Mouse (Mus musculus) hindbrain, embryonic 11.5 days (tissue): ENCODE measurements at regions not wholly inside any gene's neighbourhood (a gene's known extent, or its start where the extent isn't known, plus 50 kb on each side); places are given as distances from the start of the nearest gene placed in this dataset.

Experiments
- ATAC-seq: fragments of 200-750 bp; cut with Nextera tagmentation; 2 replicates; pipeline ENCODE4 v1.8.0; 2017; ENCODE audit warnings: mild to moderate bottlenecking, moderate TSS enrichment, moderate library complexity; ENCODE audit not compliant: low FRiP score
- DNase-seq: peaks from one replicate; pipeline ENCODE4 v3.0.0-alpha.2; 2015; ENCODE audit warnings: low spot score
- H3K27ac ChIP-seq: fragments of 300-500 bp; sonication (generic); 2 replicates; pipeline ENCODE4 v1.5.1; 2014; ENCODE audit warnings: mild to moderate bottlenecking, low read depth, low read length
- H3K27me3 ChIP-seq: fragments of 300-500 bp; sonication (generic); 2 replicates; pipeline ENCODE4 v1.6.1; 2014; ENCODE audit warnings: mild to moderate bottlenecking, low read length, moderate library complexity, mixed read lengths; ENCODE audit not compliant: control insufficient read depth, insufficient read depth
- H3K36me3 ChIP-seq: fragments of 300-500 bp; sonication (generic); 2 replicates; pipeline ENCODE4 v1.6.1; 2014; ENCODE audit warnings: mild to moderate bottlenecking, low read length, moderate library complexity, mixed read lengths; ENCODE audit not compliant: control insufficient read depth, insufficient read depth
- H3K4me1 ChIP-seq: fragments of 300-500 bp; sonication (generic); replicated peaks from 2 replicates; pipeline ENCODE4 v1.6.1; 2014; ENCODE audit warnings: low read length, mixed read lengths; ENCODE audit not compliant: control insufficient read depth, insufficient read depth
- H3K4me2 ChIP-seq: fragments of 300-500 bp; sonication (generic); replicated peaks from 2 replicates; pipeline ENCODE4 v1.6.1; 2014; ENCODE audit warnings: mild to moderate bottlenecking, low read depth, low read length
- H3K4me3 ChIP-seq: fragments of 300-500 bp; sonication (generic); 2 replicates; pipeline ENCODE4 v1.5.1; 2014; ENCODE audit warnings: low read depth, low read length
- H3K9ac ChIP-seq: fragments of 300-500 bp; sonication (generic); 2 replicates; pipeline ENCODE4 v1.6.1; 2014; ENCODE audit warnings: low read depth, low read length
- H3K9me3 ChIP-seq: fragments of 300-500 bp; sonication (generic); 2 replicates; pipeline ENCODE4 v1.6.1; 2016; ENCODE audit warnings: low read length; ENCODE audit not compliant: control insufficient read depth
- WGBS: fragments of 180-500 bp; shearing (Covaris S2); extraction: QIAGEN DNeasy Blood & Tissue Kit; methylation state at CpG from one replicate; pipeline ENCODE4 v1.1.7; 2014; 5-methylcytosine and 5-hydroxymethylcytosine counted together

DNA sequence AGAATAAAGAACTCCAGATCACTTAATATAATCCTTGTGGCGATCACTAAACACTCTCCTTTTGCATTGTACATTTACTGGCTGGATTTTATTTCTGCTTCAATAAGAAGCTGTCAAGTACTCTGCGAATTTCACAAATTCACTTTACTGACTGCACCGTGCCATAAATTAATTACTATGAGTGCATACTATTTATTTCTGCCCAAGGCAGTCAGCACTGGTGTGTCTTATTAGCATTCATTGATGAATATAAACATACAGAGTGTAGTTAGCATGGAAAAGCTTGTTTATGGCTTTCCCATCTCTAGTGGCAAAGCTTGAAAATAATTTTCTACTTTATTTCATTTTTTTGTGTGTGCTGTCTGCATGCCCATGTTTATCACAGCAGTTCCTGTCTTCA is 453.3 kb upstream of the Lmcd1 start:
- ATAC-seq, result no peak
- no peak overlapping the region for H3K4me2 ChIP-seq
- no peaks in the 10 kb centered on the region for H3K4me1 ChIP-seq
- H3K36me3 ChIP-seq, result no peaks in the 10 kb centered on the region
- WGBS, result 86% methylated on average over 3 of the region's 3 CpGs
- H3K9ac ChIP-seq, result no peak overlapping the region
- no peaks in the 10 kb centered on the region for H3K27me3 ChIP-seq
- DNase-seq, result no peak
- no peak overlapping the region for H3K4me3 ChIP-seq
- no peak overlapping the region for H3K27ac ChIP-seq
- no peaks in the 10 kb centered on the region for H3K9me3 ChIP-seq

DNA sequence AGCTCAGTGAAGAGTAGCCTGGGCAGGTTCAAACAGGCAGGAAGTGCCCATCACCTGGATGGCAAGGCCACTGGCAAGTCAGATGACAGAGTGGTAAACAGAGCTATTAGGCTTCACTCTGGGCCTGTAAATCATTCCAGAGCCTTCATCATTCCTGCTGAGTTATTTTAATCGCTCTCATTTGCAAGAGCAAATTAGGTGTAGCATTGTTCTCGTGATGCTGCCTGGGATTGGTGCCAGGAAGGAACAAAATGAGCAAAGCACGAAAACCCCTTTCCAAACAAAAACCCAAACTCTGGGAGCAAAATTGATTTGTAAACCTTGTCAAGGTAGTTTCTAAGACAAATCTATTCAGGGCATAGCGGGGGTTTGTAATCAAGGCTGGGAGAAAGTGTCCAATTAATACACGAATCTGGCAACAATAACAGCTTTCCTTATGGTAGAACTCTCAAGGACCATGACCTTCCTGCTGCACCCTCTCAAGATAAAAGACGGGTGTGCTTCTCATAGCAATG is 429.2 kb upstream of the Lmcd1 start:
- no peaks in the 10 kb centered on the region for H3K27me3 ChIP-seq
- no peak overlapping the region for H3K4me2 ChIP-seq
- no peak overlapping the region for H3K4me3 ChIP-seq
- DNase-seq, result no peak
- ATAC-seq, result no peak
- H3K36me3 ChIP-seq, result no peaks in the 10 kb centered on the region
- no peaks in the 10 kb centered on the region for H3K4me1 ChIP-seq
- no peaks in the 10 kb centered on the region for H3K9me3 ChIP-seq
- no peak overlapping the region for H3K9ac ChIP-seq
- 83% methylated on average over 6 of the region's 6 CpGs for WGBS
- no peak overlapping the region for H3K27ac ChIP-seq

DNA sequence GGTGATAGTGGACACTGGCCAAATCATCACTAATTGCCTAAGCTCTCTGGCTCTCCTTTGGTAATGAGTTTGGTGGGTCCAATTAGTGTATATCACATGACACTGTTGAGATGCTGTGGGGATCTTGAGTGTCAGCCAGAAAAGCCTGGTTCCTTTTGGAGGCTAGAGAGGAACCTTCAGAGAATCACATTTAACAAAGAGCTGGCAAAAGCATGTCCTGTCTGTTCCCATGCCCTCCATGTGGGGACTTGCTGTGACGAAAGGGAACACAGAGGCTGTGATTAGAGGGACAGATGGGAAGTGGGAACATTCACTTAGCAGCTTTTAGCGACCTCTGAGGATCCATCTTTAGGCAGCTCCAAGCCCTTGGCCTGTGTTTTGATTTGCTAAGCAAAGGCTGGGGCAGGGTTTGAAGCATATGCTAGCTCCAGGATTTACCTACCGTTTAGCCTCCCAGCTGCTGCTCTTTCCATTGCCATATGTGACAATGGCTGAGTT is 407.4 kb upstream of the Lmcd1 start:
- no peak overlapping the region for H3K4me2 ChIP-seq
- no peaks in the 10 kb centered on the region for H3K36me3 ChIP-seq
- H3K27ac ChIP-seq, result no peak overlapping the region
- no peak overlapping the region for H3K9ac ChIP-seq
- no peaks in the 10 kb centered on the region for H3K4me1 ChIP-seq
- no peaks in the 10 kb centered on the region for H3K9me3 ChIP-seq
- 63% methylated on average over 3 of the region's 3 CpGs for WGBS
- no peak overlapping the region for H3K4me3 ChIP-seq
- ATAC-seq (peak; percentile 17; the same call in 1 of the 2 replicates), DNase-seq (no peak)
- H3K27me3 ChIP-seq, result no peaks in the 10 kb centered on the region

DNA sequence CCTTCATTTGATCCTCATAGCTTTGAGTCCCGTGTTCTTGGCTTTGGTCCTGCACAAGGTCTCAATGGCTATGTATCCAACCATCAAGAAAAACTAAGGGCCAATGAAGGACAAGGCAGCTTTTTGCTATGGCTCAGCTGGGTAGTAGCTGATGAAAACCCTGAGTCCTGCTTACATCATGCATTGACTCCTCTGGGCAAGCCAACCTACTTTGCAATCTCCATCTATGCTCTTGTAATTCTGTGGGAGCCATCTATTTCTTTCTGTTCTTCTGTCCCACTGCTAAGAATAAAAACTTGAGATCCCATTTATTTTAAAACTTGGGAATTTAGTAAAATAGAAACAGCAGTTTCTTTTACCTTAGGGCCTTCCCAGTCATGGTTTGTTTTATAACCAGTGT is 391.0 kb upstream of the Lmcd1 start:
- Histone ChIP-seq H3K27me3 (no peaks in the 10 kb centered on the region), H3K4me1 (no peaks in the 10 kb centered on the region), H3K9me3 (no peaks in the 10 kb centered on the region), H3K36me3 (no peaks in the 10 kb centered on the region), H3K9ac (no peak overlapping the region), H3K4me2 (no peak overlapping the region), H3K4me3 (no peak overlapping the region), H3K27ac (no peak overlapping the region)
- WGBS, result 81% methylated on average over 1 of the region's 1 CpGs
- no peak for ATAC-seq
- no peak for DNase-seq

DNA sequence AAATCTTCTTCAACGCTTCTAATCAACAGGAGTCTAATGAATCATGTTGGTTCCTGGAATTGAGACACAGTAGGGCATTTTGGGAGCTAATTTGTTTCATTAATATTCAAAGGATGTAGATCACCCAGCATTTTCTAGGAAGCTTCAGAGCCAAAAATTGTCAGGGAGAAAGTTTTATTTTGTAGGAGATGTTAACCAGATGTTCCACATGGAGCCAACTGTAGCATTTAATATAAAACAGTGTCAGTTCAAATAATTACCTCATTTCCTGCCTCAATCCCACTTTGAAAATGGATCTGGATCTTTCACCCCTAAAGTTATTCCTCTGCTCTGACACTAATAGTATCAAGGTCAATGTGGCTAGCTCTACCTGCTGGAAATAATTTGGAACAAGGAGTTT is 389.6 kb upstream of the Lmcd1 start:
- no peak for ATAC-seq
- Histone ChIP-seq H3K27ac (no peak overlapping the region), H3K9me3 (no peaks in the 10 kb centered on the region), H3K4me2 (no peak overlapping the region), H3K9ac (no peak overlapping the region), H3K36me3 (no peaks in the 10 kb centered on the region), H3K4me3 (no peak overlapping the region), H3K4me1 (no peaks in the 10 kb centered on the region), H3K27me3 (no peaks in the 10 kb centered on the region)
- 76% methylated on average over 1 of the region's 1 CpGs for whole genome bisulfite sequencing
- DNase-seq, result no peak

DNA sequence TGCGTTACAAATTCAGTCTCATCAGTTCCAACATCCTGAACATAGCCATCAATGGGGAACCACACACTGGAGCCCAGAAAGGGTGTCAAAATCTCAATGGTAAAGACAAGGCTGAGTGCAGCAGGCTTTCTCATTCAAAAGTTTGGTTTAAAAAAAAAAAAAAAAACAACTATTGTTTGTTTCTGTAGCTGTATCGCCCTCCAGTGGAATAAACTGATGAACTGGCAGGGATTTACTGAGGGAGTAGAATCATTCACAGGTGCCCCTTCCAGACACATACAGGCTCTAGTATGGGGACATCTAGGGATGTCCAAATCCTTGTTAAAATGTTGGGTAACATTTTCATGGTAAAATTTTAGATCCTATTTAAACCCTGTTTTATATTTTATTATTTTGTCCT is 361.6 kb upstream of the Lmcd1 start:
- no peak overlapping the region for H3K4me2 ChIP-seq
- no peak overlapping the region for H3K27ac ChIP-seq
- no peaks in the 10 kb centered on the region for H3K27me3 ChIP-seq
- no peaks in the 10 kb centered on the region; the same call in 1 of the 2 replicates for H3K4me1 ChIP-seq
- WGBS, result 65% methylated on average over 2 of the region's 2 CpGs
- H3K9ac ChIP-seq, result no peak overlapping the region
- peak; percentile 7 for DNase-seq
- no peaks in the 10 kb centered on the region for H3K9me3 ChIP-seq
- H3K36me3 ChIP-seq, result no peaks in the 10 kb centered on the region
- H3K4me3 ChIP-seq, result no peak overlapping the region
- ATAC-seq, result no peak

DNA sequence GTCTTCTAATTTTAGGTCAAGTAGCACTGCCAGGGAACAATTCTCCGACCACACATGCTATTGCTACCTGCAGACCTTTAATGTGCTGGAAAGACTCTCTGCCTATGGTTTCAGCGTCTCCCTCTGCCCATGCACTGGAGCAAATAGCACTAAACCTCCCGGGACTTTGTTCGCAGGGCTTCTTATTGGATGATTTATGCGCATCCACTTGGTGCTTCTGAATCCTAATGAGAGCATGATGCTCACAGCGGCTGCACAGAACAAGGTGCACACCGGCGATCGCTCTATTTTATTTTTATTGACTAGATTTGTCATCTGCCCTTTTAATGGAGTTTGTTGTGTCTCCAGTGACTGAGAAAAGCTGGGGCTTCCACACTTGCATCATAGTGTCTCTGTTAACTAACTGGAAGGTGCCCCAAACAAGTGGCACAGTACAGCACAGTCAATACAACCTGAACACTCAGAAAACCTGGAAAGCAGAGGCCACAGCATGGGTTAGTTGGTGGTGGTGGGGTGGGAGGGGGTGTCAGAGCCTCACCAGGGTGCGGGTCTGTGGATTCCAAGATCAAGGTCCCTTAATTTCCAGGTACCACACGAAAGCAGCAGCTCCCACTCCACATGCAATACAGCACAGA is 359.7 kb upstream of the Lmcd1 start:
- Histone ChIP-seq H3K4me3 (no peak overlapping the region), H3K36me3 (no peaks in the 10 kb centered on the region), H3K27me3 (no peaks in the 10 kb centered on the region), H3K27ac (no peak overlapping the region), H3K4me1 (no peaks in the 10 kb centered on the region; the same call in 1 of the 2 replicates), H3K9ac (no peak overlapping the region), H3K4me2 (no peak overlapping the region), H3K9me3 (no peaks in the 10 kb centered on the region)
- WGBS, result 67% methylated on average over 11 of the region's 11 CpGs
- peak; percentile 82 for ATAC-seq
- peak; percentile 37 for DNase-seq

DNA sequence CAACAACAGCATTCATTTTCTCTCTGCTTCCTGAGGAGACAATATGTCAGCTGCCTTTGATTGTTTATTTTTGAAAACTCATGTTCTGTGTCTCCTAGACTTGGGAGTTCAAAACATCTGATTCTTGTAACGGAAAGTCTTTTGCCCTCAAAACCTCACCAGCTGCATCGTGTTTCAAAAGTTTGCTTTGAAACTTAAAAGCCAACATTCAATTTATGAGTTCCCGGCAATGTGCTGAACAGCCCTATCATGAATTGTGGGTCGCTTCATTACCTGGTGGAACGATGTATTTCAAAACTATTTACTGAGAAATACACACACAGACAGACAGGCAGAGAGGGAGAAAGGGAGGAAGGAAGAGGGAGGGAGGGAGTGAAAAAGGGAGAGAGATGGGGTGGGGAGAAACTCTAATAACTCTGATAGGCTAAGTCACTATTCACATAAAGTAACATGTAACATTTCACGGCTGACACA is 356.3 kb upstream of the Lmcd1 start:
- DNase-seq (no peak), ATAC-seq (no peak)
- Histone ChIP-seq H3K9ac (no peak overlapping the region), H3K4me3 (no peak overlapping the region), H3K4me1 (no peaks in the 10 kb centered on the region; the same call in 1 of the 2 replicates), H3K27me3 (no peaks in the 10 kb centered on the region), H3K27ac (no peak overlapping the region), H3K4me2 (no peak overlapping the region), H3K9me3 (no peaks in the 10 kb centered on the region), H3K36me3 (no peaks in the 10 kb centered on the region)
- WGBS, result 84% methylated on average over 6 of the region's 6 CpGs
